Mouse (Mus musculus): ENCODE data around the gene Tctex1d2.
"Not testable (repeated sequence)": the region's sequence is repeated elsewhere in the genome, so short reads cannot be mapped to it uniquely, and the experiment has no call there.

Tctex1d2 gene

GRCm38 (mm10) chr16:32431926-32432325, 12.4 kb downstream of the Tctex1d2 start:
- no peak for DNase-seq

- no peak for DNase-seq
Measured at GRCm38 (mm10) chr16:32433138-32433537, 13.6 kb downstream of the Tctex1d2 start.

GRCm38 (mm10) chr16:32434066-32434465, 14.6 kb downstream of the Tctex1d2 start:
- peak; percentile 16 for DNase-seq

- DNase-seq = no peak
Measured at GRCm38 (mm10) chr16:32434691-32435090, 15.2 kb downstream of the Tctex1d2 start.

GRCm38 (mm10) chr16:32436657-32437056, 17.2 kb downstream of the Tctex1d2 start:
- DNase-seq = no peak

GRCm38 (mm10) chr16:32437266-32437665, 17.8 kb downstream of the Tctex1d2 start:
- no peak for DNase-seq

GRCm38 (mm10) chr16:32441432-32441831, 21.9 kb downstream of the Tctex1d2 start:
- no peak for DNase-seq

GRCm38 (mm10) chr16:32444615-32445014, 25.1 kb downstream of the Tctex1d2 start:
- not testable (repeated sequence) for DNase-seq

- DNase-seq = no peak
Measured at GRCm38 (mm10) chr16:32445558-32445957, 26.1 kb downstream of the Tctex1d2 start.

GRCm38 (mm10) chr16:32446563-32447138, 27.1 kb downstream of the Tctex1d2 start:
- DNase-seq = no peak

- no peak for DNase-seq
Measured at GRCm38 (mm10) chr16:32449665-32450064, 30.2 kb downstream of the Tctex1d2 start.

- no peak for DNase-seq
Measured at GRCm38 (mm10) chr16:32450133-32450532, 30.6 kb downstream of the Tctex1d2 start.

- no peak for DNase-seq
Measured at GRCm38 (mm10) chr16:32453102-32453501, 33.6 kb downstream of the Tctex1d2 start.

GRCm38 (mm10) chr16:32454646-32455045, 35.1 kb downstream of the Tctex1d2 start:
- no peak for DNase-seq

GRCm38 (mm10) chr16:32456086-32456485, 36.6 kb downstream of the Tctex1d2 start:
- no peak for DNase-seq

GRCm38 (mm10) chr16:32456761-32457160, 37.3 kb downstream of the Tctex1d2 start:
- no peak for DNase-seq

- peak; percentile 69 for DNase-seq
Measured at GRCm38 (mm10) chr16:32457589-32458386, 38.3 kb downstream of the Tctex1d2 start.

- DNase-seq = no peak
Measured at GRCm38 (mm10) chr16:32460518-32460917, 41.0 kb downstream of the Tctex1d2 start.

GRCm38 (mm10) chr16:32461713-32462112, 42.2 kb downstream of the Tctex1d2 start:
- DNase-seq = no peak

- DNase-seq = no peak
Measured at GRCm38 (mm10) chr16:32462950-32463349, 43.4 kb downstream of the Tctex1d2 start.

- no peak for DNase-seq
Measured at GRCm38 (mm10) chr16:32463426-32463825, 43.9 kb downstream of the Tctex1d2 start.

- no peak for DNase-seq
Measured at GRCm38 (mm10) chr16:32464908-32465307, 45.4 kb downstream of the Tctex1d2 start.

- no peak for DNase-seq
Measured at GRCm38 (mm10) chr16:32468488-32468887, 49.0 kb downstream of the Tctex1d2 start.

GRCm38 (mm10) chr16:32469404-32470105, 50.1 kb downstream of the Tctex1d2 start:
- DNase-seq = no peak

Measured in kidney, postnatal 10 days (tissue).